Mouse (Mus musculus) cerebellum, adult 2 months (tissue): ENCODE data around the gene Zfp697.

ENCODE experiments used
- CTCF ChIP-seq: fragments of 200-500 bp; IDR thresholded peaks from 2 replicates; pipeline ENCODE4 v1.5.1; 2011; ENCODE audit warnings: low read depth, mild to moderate bottlenecking, control low read depth, low read length, moderate library complexity, borderline replicate concordance; ENCODE audit not compliant: insufficient read depth
- POLR2A ChIP-seq: fragments of 200-500 bp; IDR thresholded peaks from 2 replicates; pipeline ENCODE4 v1.6.1; 2011; ENCODE audit warnings: low read length, control low read depth, borderline replicate concordance; ENCODE audit not compliant: insufficient read depth

DNA sequence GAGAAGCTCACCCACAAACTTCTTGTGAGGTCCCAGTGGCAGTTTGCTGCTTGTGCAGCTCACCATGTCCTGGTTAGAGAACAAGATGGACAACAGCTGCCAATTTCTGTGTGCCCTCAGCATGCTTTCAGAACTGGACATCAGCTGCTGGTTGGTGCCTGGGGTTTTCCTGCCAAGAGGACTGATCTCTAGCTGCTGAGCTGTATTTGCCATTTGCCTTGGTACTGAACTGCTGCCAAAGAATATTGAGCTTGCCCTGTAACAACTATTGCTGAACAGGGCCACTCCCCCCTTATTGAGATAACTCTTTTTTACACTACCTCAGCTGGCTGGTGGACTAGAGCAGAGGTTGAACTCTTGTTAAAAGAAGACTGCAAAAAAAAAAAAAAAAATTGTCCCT, 381.9 kb downstream of the Zfp697 start:
- TF ChIP-seq CTCF: no peak
- TF ChIP-seq POLR2A: no peak
